Mouse (Mus musculus): ENCODE results near the gene Prss57. TPM values are rescaled to one million over a fixed set of nuclear protein-coding genes. Genes with fewer than 3 reads are reported as not detected.
A peak's percentile ranks its signal among the peaks of the same experiment; 100 is the strongest.

The Prss57 gene
- polyA plus RNA-seq, 1 experiment: 0.02 TPM

DNA sequence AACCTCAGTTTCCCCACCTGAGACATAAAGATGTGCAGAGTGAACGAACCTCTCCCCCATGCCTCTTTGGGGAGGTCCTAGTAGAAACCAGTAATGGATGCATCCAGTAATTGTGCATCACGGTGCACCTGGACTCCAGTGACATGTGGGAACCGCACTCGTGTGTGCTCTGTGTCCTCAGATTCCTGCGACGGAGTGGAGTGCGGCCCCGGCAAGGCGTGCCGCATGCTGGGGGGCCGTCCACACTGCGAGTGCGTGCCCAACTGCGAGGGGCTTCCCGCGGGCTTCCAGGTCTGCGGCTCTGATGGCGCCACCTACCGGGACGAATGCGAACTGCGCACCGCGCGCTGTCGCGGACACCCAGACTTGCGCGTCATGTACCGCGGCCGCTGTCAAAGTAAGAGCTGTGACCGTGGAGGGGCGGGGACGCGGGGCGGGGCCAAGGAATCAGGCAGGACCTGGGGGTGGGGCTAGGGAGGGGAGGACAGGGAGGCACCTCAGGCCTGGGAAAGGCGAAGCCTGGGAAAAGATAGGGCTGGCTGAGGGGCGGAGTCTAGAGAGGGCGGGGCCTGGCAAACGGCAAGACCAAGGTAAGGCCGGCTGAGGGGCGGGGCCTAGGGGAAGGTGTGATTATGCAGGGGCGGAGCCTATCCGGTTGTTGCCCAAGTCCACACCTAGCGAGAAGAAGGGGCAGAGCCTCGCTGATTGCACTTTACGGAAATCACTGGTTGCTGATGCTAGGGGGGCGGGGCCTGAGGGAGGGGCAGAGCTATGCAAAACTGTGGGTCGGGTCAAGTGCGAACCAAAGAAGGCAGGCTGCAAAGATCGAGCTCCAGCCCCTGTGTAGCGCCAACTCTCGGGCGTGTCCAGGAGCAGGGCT lies 10.7 kb downstream of the Prss57 start:
- peak overlapping the region; percentile 54 for H3K4me3 ChIP-seq (replicated peaks)
- peaks cover 27% of the 10 kb centered on the region for H3K4me1 ChIP-seq (ENCODE audit: control insufficient read depth)
- H3K36me3 ChIP-seq (ENCODE audit: control insufficient read depth): no peaks in the 10 kb centered on the region
- H3K27me3 ChIP-seq (ENCODE audit: control insufficient read depth): peaks cover 60% of the 10 kb centered on the region
- TF ChIP-seq GATA1 (IDR thresholded peaks at IDR 0.05; ENCODE audit: low read length) (no peak), TAL1 (IDR thresholded peaks at IDR 0.05; ENCODE audit: low read length) (no peak)
- peaks cover 10% of the 10 kb centered on the region for H3K9me3 ChIP-seq (ENCODE audit: control insufficient read depth, low read length)

DNA sequence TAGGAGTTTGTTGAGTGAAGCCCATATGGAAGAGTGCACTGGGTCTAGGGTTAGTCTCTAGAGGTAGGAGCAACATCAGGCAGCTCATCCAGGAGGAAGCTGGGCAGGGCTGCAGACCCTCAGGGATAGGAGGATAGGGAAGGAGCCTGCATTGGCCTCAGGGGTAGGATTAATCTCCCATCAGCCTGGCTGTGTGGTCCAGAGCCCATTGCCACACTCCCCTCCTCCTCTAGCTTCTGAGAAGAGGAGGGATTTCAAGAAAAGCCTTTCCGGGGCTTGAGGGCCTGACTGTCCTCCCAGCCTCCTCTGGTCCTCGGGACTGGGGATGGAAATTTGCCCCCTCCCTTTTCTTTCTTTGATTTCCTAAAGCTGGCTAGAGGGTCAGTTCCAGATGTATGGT lies 11.6 kb downstream of the Prss57 start:
- Histone ChIP-seq H3K4me1 (ENCODE audit: control insufficient read depth) (peaks cover 27% of the 10 kb centered on the region), H3K9me3 (ENCODE audit: control insufficient read depth, low read length) (peaks cover 14% of the 10 kb centered on the region), H3K4me3 (replicated peaks) (no peak overlapping the region), H3K36me3 (ENCODE audit: control insufficient read depth) (no peaks in the 10 kb centered on the region), H3K27me3 (ENCODE audit: control insufficient read depth) (peaks cover 54% of the 10 kb centered on the region)
- TF ChIP-seq GATA1 (IDR thresholded peaks at IDR 0.05; ENCODE audit: low read length) (no peak), TAL1 (IDR thresholded peaks at IDR 0.05; ENCODE audit: low read length) (no peak)

DNA sequence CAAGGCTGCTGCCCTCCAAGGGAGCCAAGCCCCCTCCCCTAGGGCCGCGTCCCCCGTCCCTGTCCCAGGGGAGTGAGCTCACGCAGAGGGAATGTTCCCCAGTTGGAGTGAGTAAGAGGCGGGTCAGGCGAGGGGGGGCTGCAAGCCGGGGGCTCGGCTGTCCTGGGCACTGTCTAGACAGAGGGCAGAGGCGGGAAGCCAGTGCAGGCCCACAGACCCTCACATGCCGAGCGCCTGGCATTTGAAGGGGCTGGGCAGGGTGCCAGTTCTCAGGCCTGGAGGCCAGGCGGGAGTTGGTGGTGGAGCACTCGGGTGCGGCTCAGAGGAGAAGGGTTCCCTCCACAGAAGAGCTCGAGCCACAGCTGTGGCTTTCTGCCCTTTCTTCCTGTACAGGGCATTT lies 12.8 kb downstream of the Prss57 start:
- peaks cover 27% of the 10 kb centered on the region for H3K4me1 ChIP-seq (ENCODE audit: control insufficient read depth)
- peaks cover 53% of the 10 kb centered on the region for H3K27me3 ChIP-seq (ENCODE audit: control insufficient read depth)
- H3K9me3 ChIP-seq (ENCODE audit: control insufficient read depth, low read length): peaks cover 14% of the 10 kb centered on the region
- TF ChIP-seq GATA1 (IDR thresholded peaks at IDR 0.05; ENCODE audit: low read length): no peak
- TF ChIP-seq TAL1 (IDR thresholded peaks at IDR 0.05; ENCODE audit: low read length): no peak
- H3K36me3 ChIP-seq (ENCODE audit: control insufficient read depth): no peaks in the 10 kb centered on the region
- H3K4me3 ChIP-seq (replicated peaks): no peak overlapping the region

DNA sequence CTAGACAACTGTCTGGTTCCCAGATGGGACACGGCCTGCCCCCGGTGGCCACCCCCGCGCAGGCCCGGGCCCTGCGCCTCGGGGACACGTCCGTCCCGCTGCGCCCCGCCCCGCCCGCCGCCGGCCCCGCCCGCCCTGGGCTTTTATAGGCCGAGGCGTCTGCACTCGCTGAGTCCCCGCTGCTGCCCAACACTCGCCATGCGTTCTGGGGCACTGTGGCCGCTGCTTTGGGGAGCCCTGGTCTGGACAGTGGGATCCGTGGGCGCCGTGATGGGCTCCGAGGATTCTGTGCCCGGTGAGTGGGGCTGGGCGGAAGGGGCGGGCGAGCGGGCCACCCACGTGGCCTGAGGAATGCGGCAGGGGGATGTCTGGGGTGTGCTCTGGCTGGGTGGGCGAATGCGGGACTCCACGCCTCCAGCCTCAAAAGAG lies 13.6 kb downstream of the Prss57 start, which contains the start of gene Fstl3:
TSS of gene Fstl3 (plus strand) at position 170 of the 429 bp plus-strand sequence.
- peaks cover 56% of the 10 kb centered on the region for H3K27me3 ChIP-seq (ENCODE audit: control insufficient read depth)
- no peak within 1 kb of the TSS for H3K4me3 ChIP-seq (replicated peaks)
- no peaks in the 10 kb centered on the region for H3K36me3 ChIP-seq (ENCODE audit: control insufficient read depth)
- TF ChIP-seq TAL1 (IDR thresholded peaks at IDR 0.05; ENCODE audit: low read length): no peak
- no peak for TF ChIP-seq GATA1 (IDR thresholded peaks at IDR 0.05; ENCODE audit: low read length)
- peaks cover 27% of the 10 kb centered on the region for H3K4me1 ChIP-seq (ENCODE audit: control insufficient read depth)
- H3K9me3 ChIP-seq (ENCODE audit: control insufficient read depth, low read length): peaks cover 20% of the 10 kb centered on the region

DNA sequence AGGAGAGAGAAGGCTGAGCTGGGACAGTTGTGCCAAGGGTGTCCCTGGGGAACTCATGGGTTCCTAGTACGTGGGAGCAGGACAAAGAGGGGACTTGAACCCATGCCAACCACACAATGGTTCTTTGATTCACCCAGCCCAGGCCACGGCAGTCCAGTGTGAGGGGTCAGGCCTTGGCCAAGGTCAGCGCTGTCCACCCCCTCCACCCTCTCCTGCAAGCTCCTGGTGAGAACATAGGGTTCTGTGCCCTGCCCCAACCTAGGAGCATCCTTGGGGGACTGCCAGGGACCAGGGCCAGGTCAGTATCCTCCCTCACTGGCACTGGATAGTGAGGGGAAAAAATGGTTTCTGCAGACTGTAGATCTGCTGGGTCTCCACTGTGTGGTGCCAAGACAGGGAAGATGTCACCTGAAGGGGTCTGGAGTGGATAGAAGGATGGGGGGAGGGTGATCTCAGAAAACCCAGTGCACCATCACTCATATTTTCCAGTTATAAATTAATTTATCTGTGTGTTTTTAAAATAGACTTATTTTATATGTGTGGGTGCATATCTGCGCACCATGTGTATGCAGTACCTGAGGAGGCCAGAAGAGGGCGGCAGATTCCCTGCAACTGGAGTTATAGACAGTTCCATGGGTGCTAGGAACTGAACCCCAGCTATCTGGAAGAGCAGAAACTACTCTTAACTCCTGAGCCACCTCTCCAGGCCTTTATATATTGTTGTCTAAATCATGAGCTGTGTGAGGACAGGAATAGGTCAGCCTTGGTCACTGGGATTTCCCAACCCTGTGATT lies 16.1 kb downstream of the Prss57 start:
- Histone ChIP-seq H3K27me3 (ENCODE audit: control insufficient read depth) (peaks cover 47% of the 10 kb centered on the region), H3K4me3 (replicated peaks) (no peak overlapping the region), H3K36me3 (ENCODE audit: control insufficient read depth) (no peaks in the 10 kb centered on the region), H3K9me3 (ENCODE audit: control insufficient read depth, low read length) (peaks cover 17% of the 10 kb centered on the region), H3K4me1 (ENCODE audit: control insufficient read depth) (peaks cover 5% of the 10 kb centered on the region)
- TF ChIP-seq TAL1 (IDR thresholded peaks at IDR 0.05; ENCODE audit: low read length) (no peak), GATA1 (IDR thresholded peaks at IDR 0.05; ENCODE audit: low read length) (no peak)

DNA sequence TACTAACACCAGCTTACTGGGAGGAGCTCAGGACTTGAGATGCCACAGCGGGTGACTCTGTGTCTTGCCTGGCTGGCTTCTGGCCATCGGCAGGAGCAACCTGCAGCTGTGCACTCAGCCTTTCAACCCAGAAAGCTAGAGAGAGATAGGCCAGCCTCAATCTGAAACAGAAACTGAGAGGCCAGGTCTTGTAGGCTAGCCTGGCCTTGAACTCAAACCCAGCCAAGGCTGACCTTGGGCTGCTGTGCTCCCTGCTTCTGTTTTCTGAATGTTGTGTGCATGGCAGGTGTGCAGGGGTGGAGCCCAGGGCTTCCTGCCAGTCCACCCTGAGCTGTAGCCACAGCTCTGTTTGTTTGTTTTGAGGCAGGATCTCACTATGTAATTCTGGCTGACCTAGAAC lies 17.6 kb downstream of the Prss57 start:
- TF ChIP-seq TAL1 (IDR thresholded peaks at IDR 0.05; ENCODE audit: low read length) (no peak), GATA1 (IDR thresholded peaks at IDR 0.05; ENCODE audit: low read length) (no peak)
- H3K9me3 ChIP-seq (ENCODE audit: control insufficient read depth, low read length): peaks cover 17% of the 10 kb centered on the region
- H3K4me1 ChIP-seq (ENCODE audit: control insufficient read depth): peaks cover 7% of the 10 kb centered on the region
- peaks cover 32% of the 10 kb centered on the region for H3K27me3 ChIP-seq (ENCODE audit: control insufficient read depth)
- H3K36me3 ChIP-seq (ENCODE audit: control insufficient read depth): no peaks in the 10 kb centered on the region
- H3K4me3 ChIP-seq (replicated peaks): no peak overlapping the region

DNA sequence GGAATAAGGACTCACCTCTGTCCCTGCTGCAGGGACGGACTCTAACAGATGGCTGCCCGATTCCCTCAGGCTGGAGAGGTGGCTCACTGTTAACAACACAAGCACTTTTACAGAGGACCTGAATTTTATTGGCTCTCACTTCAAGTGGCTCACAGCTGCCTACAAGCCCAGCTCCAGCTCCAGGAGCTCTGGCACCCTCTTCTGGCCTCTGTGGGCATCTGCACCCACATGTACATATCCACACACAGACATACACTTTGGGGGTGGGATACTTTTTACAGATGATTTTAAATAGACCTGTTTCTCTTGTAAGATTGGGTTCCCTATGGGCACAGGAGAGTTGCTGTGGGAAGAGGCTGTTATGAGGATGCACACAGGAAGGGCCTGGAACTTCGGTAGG lies 18.4 kb downstream of the Prss57 start:
- no peaks in the 10 kb centered on the region for H3K36me3 ChIP-seq (ENCODE audit: control insufficient read depth)
- TF ChIP-seq TAL1 (IDR thresholded peaks at IDR 0.05; ENCODE audit: low read length): no peak
- peaks cover 17% of the 10 kb centered on the region for H3K9me3 ChIP-seq (ENCODE audit: control insufficient read depth, low read length)
- H3K27me3 ChIP-seq (ENCODE audit: control insufficient read depth): peaks cover 23% of the 10 kb centered on the region
- peaks cover 16% of the 10 kb centered on the region for H3K4me1 ChIP-seq (ENCODE audit: control insufficient read depth)
- no peak overlapping the region for H3K4me3 ChIP-seq (replicated peaks)

DNA sequence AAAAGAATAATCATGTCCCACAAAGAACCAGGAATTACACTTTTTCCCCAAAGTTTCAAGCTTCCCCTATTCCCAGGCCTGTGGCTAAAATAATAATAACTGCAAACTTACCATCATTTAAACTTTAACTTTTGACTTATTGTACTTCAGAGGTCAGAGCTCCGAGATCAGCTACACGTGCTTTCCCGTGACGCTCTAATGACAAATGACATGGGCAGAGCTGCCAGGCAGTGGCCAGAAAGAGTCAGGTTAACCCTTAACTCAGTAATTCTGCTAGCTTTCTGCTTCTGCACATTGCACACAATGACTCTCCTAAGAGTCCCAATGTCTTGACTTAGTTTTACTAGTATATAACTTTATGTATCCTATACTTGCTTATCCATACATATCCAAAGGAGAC lies 21.4 kb downstream of the Prss57 start:
- Histone ChIP-seq H3K4me1 (ENCODE audit: control insufficient read depth) (peaks cover 39% of the 10 kb centered on the region), H3K36me3 (ENCODE audit: control insufficient read depth) (peaks cover 11% of the 10 kb centered on the region), H3K4me3 (replicated peaks) (no peak overlapping the region), H3K9me3 (ENCODE audit: control insufficient read depth, low read length) (peaks cover 8% of the 10 kb centered on the region), H3K27me3 (ENCODE audit: control insufficient read depth) (peaks cover 9% of the 10 kb centered on the region)
- no peak for TF ChIP-seq GATA1 (IDR thresholded peaks at IDR 0.05; ENCODE audit: low read length)
- no peak for TF ChIP-seq TAL1 (IDR thresholded peaks at IDR 0.05; ENCODE audit: low read length)

DNA sequence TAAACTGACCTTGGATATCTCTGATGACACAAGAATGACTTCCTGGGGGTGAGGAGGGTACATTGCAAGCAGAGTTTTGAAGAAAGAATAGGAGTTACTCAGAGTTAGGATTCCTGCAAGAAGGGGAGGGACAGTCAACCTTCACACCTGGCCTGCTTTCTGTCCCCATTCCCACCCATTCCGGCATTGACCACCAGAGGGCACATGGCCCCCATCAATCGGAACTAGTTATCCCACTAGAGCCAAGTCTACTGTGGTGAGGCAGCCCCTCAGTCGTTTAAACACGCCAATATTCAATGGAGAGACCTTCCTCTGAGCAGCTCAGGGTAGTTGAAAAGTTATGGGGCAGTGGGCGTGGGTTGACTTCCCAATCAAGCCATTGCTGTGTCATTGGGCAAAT lies 22.4 kb downstream of the Prss57 start:
- peaks cover 8% of the 10 kb centered on the region for H3K9me3 ChIP-seq (ENCODE audit: control insufficient read depth, low read length)
- H3K27me3 ChIP-seq (ENCODE audit: control insufficient read depth): peaks cover 9% of the 10 kb centered on the region
- H3K4me1 ChIP-seq (ENCODE audit: control insufficient read depth): peaks cover 49% of the 10 kb centered on the region
- peak overlapping the region; percentile 2 for H3K4me3 ChIP-seq (replicated peaks)
- H3K36me3 ChIP-seq (ENCODE audit: control insufficient read depth): peaks cover 20% of the 10 kb centered on the region
- no peak for TF ChIP-seq GATA1 (IDR thresholded peaks at IDR 0.05; ENCODE audit: low read length)
- TF ChIP-seq TAL1 (IDR thresholded peaks at IDR 0.05; ENCODE audit: low read length): no peak
